Mouse (Mus musculus) limb, embryonic 13.5 days (tissue): Measurements from ENCODE around the gene Ttc5. TPM values are rescaled to one million over a fixed set of nuclear protein-coding genes. Genes with fewer than 3 reads are reported as not detected.

ENCODE experiments used
- ATAC-seq: fragments of 200-750 bp; cut with Nextera tagmentation; 2 replicates; pipeline ENCODE4 v1.8.0; 2017; ENCODE audit warnings: low read depth, moderate number of reproducible peaks, moderate TSS enrichment; ENCODE audit not compliant: low FRiP score
- H3K27ac ChIP-seq: fragments of 300-500 bp; sonication (generic); 2 replicates; pipeline ENCODE4 v1.5.1; 2015; ENCODE audit warnings: inconsistent platforms, mild to moderate bottlenecking, moderate library complexity
- H3K27me3 ChIP-seq: fragments of 300-500 bp; sonication (generic); 2 replicates; pipeline ENCODE4 v1.6.1; 2015; ENCODE audit warnings: mild to moderate bottlenecking, inconsistent platforms
- H3K36me3 ChIP-seq: fragments of 300-500 bp; sonication (generic); 2 replicates; pipeline ENCODE4 v1.6.1; 2015; ENCODE audit warnings: inconsistent platforms, mild to moderate bottlenecking, moderate library complexity
- H3K4me1 ChIP-seq: fragments of 300-500 bp; sonication (generic); 2 replicates; pipeline ENCODE4 v1.6.1; 2015; ENCODE audit warnings: inconsistent platforms
- H3K4me2 ChIP-seq: fragments of 300-500 bp; sonication (generic); replicated peaks from 2 replicates; pipeline ENCODE4 v1.6.1; 2015; ENCODE audit warnings: inconsistent platforms, mild to moderate bottlenecking, moderate library complexity
- H3K4me3 ChIP-seq: fragments of 300-500 bp; sonication (generic); 2 replicates; pipeline ENCODE4 v1.5.1; 2015; ENCODE audit warnings: moderate library complexity, mild to moderate bottlenecking, inconsistent platforms
- H3K9ac ChIP-seq: fragments of 300-500 bp; sonication (generic); 2 replicates; pipeline ENCODE4 v1.6.1; 2015; ENCODE audit warnings: mild to moderate bottlenecking, inconsistent platforms
- H3K9me3 ChIP-seq: fragments of 300-500 bp; sonication (generic); 2 replicates; pipeline ENCODE4 v1.6.1; 2016; ENCODE audit warnings: inconsistent platforms
- WGBS: fragments of 180-500 bp; shearing (Covaris S2); methylation state at CpG from one replicate; pipeline ENCODE4 v1.1.7; 2015; 5-methylcytosine and 5-hydroxymethylcytosine counted together
- polyA plus RNA-seq: library from polyadenylated mRNA; unstranded; fragments of >200 nt; fragmentation: Nextera tagmentation; extraction: Ambion mirVana; gene quantifications from 2 replicates; pipeline ENCODE4 v1.2.1, GENCODE M21; 2015

Gene Ttc5
- polyA plus RNA-seq, 1 experiment from 2014 or later, result 87.1 TPM

GRCm38 (mm10) chr14:50802441-50802840 lies 17.1 kb upstream of the Ttc5 start:
- no peak overlapping the region for H3K9ac ChIP-seq
- H3K27ac ChIP-seq, result no peak overlapping the region
- 90% methylated on average over 6 of the region's 6 CpGs for WGBS
- H3K4me1 ChIP-seq, result peaks cover 3% of the 10 kb centered on the region; the same call in 1 of the 2 replicates
- H3K9me3 ChIP-seq, result no peaks in the 10 kb centered on the region
- H3K27me3 ChIP-seq, result no peaks in the 10 kb centered on the region
- H3K4me2 ChIP-seq, result no peak overlapping the region
- no peak for ATAC-seq
- H3K4me3 ChIP-seq, result no peak overlapping the region
- no peaks in the 10 kb centered on the region for H3K36me3 ChIP-seq

- H3K36me3 ChIP-seq, result no peaks in the 10 kb centered on the region
- H3K27me3 ChIP-seq, result no peaks in the 10 kb centered on the region
- H3K4me2 ChIP-seq, result 0 out of 2 replicates have a peak overlapping the region, but pooled peaks have one; percentile 12
- H3K9me3 ChIP-seq, result no peaks in the 10 kb centered on the region
- 2% methylated on average over 3 of the region's 3 CpGs for WGBS
- peaks cover 3% of the 10 kb centered on the region; the same call in 1 of the 2 replicates for H3K4me1 ChIP-seq
- no peak overlapping the region for H3K4me3 ChIP-seq
- no peak overlapping the region for H3K9ac ChIP-seq
- no peak overlapping the region for H3K27ac ChIP-seq
- no peak for ATAC-seq
These were observed 14.4 kb upstream of the Ttc5 start for GRCm38 (mm10) chr14:50799502-50800259.

GRCm38 (mm10) chr14:50798512-50798911 lies 13.2 kb upstream of the Ttc5 start:
- ATAC-seq, result no peak
- H3K27ac ChIP-seq, result no peak overlapping the region
- H3K4me1 ChIP-seq, result peaks cover 3% of the 10 kb centered on the region; the same call in 1 of the 2 replicates
- no peak overlapping the region for H3K4me2 ChIP-seq
- no peak overlapping the region for H3K4me3 ChIP-seq
- H3K9ac ChIP-seq, result no peak overlapping the region
- H3K36me3 ChIP-seq, result no peaks in the 10 kb centered on the region
- no peaks in the 10 kb centered on the region for H3K9me3 ChIP-seq
- no peaks in the 10 kb centered on the region for H3K27me3 ChIP-seq
- WGBS, result 60% methylated on average over 2 of the region's 2 CpGs

GRCm38 (mm10) chr14:50796464-50796863 lies 11.1 kb upstream of the Ttc5 start:
- peaks cover 3% of the 10 kb centered on the region; the same call in 1 of the 2 replicates for H3K4me1 ChIP-seq
- WGBS, result 83% methylated on average over 1 of the region's 1 CpGs
- no peaks in the 10 kb centered on the region for H3K27me3 ChIP-seq
- no peak overlapping the region for H3K4me3 ChIP-seq
- no peak overlapping the region for H3K4me2 ChIP-seq
- no peak overlapping the region for H3K9ac ChIP-seq
- no peak overlapping the region for H3K27ac ChIP-seq
- no peak for ATAC-seq
- no peaks in the 10 kb centered on the region for H3K9me3 ChIP-seq
- H3K36me3 ChIP-seq, result no peaks in the 10 kb centered on the region

- 89% methylated on average over 4 of the region's 4 CpGs for WGBS
- Histone ChIP-seq H3K36me3 (no peaks in the 10 kb centered on the region), H3K4me1 (peaks cover 3% of the 10 kb centered on the region; the same call in 1 of the 2 replicates), H3K9me3 (no peaks in the 10 kb centered on the region), H3K27ac (no peak overlapping the region), H3K4me3 (no peak overlapping the region), H3K27me3 (no peaks in the 10 kb centered on the region), H3K4me2 (no peak overlapping the region), H3K9ac (no peak overlapping the region)
- no peak for ATAC-seq
These were observed 10.6 kb upstream of the Ttc5 start for GRCm38 (mm10) chr14:50795965-50796364.

GRCm38 (mm10) chr14:50795261-50795935 lies 10.1 kb upstream of the Ttc5 start:
- 90% methylated on average over 24 of the region's 24 CpGs for WGBS
- no peaks in the 10 kb centered on the region for H3K27me3 ChIP-seq
- no peak overlapping the region for H3K4me2 ChIP-seq
- H3K9ac ChIP-seq, result no peak overlapping the region
- no peak overlapping the region for H3K27ac ChIP-seq
- no peaks in the 10 kb centered on the region for H3K36me3 ChIP-seq
- no peaks in the 10 kb centered on the region for H3K9me3 ChIP-seq
- ATAC-seq, result no peak
- H3K4me1 ChIP-seq, result peaks cover 3% of the 10 kb centered on the region; the same call in 1 of the 2 replicates
- H3K4me3 ChIP-seq, result no peak overlapping the region

- no peak overlapping the region for H3K4me2 ChIP-seq
- no peak overlapping the region for H3K9ac ChIP-seq
- peaks cover 7% of the 10 kb centered on the region for H3K4me1 ChIP-seq
- no peaks in the 10 kb centered on the region for H3K9me3 ChIP-seq
- H3K36me3 ChIP-seq, result no peaks in the 10 kb centered on the region
- H3K27ac ChIP-seq, result no peak overlapping the region
- no peak overlapping the region for H3K4me3 ChIP-seq
- no peak for ATAC-seq
- no peaks in the 10 kb centered on the region for H3K27me3 ChIP-seq
- 9% methylated on average over 2 of the region's 2 CpGs for WGBS
These were observed 2.8 kb upstream of the Ttc5 start for GRCm38 (mm10) chr14:50788157-50788556.

GRCm38 (mm10) chr14:50784391-50785250 lies 698 bp downstream of the Ttc5 start:
- Histone ChIP-seq H3K4me1 (peaks cover 7% of the 10 kb centered on the region), H3K27ac (peak overlapping the region; percentile 40; the same call in 1 of the 2 replicates), H3K9me3 (no peaks in the 10 kb centered on the region), H3K4me3 (peak overlapping the region; percentile 80), H3K9ac (peak overlapping the region; percentile 81), H3K36me3 (peaks cover 28% of the 10 kb centered on the region), H3K27me3 (no peaks in the 10 kb centered on the region), H3K4me2 (peak overlapping the region; percentile 71)
- WGBS, result 27% methylated on average over 16 of the region's 16 CpGs
- ATAC-seq, result no peak

GRCm38 (mm10) chr14:50782166-50782565 lies 3.2 kb downstream of the Ttc5 start:
- ATAC-seq, result no peak
- H3K9ac ChIP-seq, result no peak overlapping the region
- WGBS, result 89% methylated on average over 3 of the region's 3 CpGs

GRCm38 (mm10) chr14:50771342-50771741 lies 14.0 kb downstream of the Ttc5 start:
- ATAC-seq, result no peak
- no peaks in the 10 kb centered on the region for H3K4me1 ChIP-seq
- WGBS, result 87% methylated on average over 2 of the region's 2 CpGs
- no peak overlapping the region for H3K27ac ChIP-seq
- no peaks in the 10 kb centered on the region for H3K27me3 ChIP-seq
- H3K9me3 ChIP-seq, result no peaks in the 10 kb centered on the region
- no peak overlapping the region for H3K4me2 ChIP-seq
- H3K9ac ChIP-seq, result no peak overlapping the region
- H3K36me3 ChIP-seq, result peaks cover 85% of the 10 kb centered on the region
- H3K4me3 ChIP-seq, result no peak overlapping the region

More at GRCm38 (mm10) chr14:50782166-50782565, 3.2 kb downstream of the Ttc5 start:
- Histone ChIP-seq H3K36me3 (peaks cover 42% of the 10 kb centered on the region), H3K4me1 (peaks cover 7% of the 10 kb centered on the region), H3K27ac (no peak overlapping the region), H3K4me2 (no peak overlapping the region), H3K4me3 (no peak overlapping the region), H3K9me3 (no peaks in the 10 kb centered on the region), H3K27me3 (no peaks in the 10 kb centered on the region)

GRCm38 (mm10) chr14:50765736-50766135 lies 19.6 kb downstream of the Ttc5 start:
- Histone ChIP-seq H3K4me3 (no peak overlapping the region), H3K36me3 (peaks cover 66% of the 10 kb centered on the region), H3K4me2 (no peak overlapping the region), H3K9me3 (no peaks in the 10 kb centered on the region), H3K27me3 (no peaks in the 10 kb centered on the region), H3K4me1 (no peaks in the 10 kb centered on the region), H3K27ac (no peak overlapping the region), H3K9ac (no peak overlapping the region)
- ATAC-seq, result no peak
- 96% methylated on average over 6 of the region's 6 CpGs for WGBS
